Mouse (Mus musculus) stomach, embryonic 16.5 days (tissue): Measurements from ENCODE around the gene Srarp. TPM values are rescaled to one million over a fixed set of nuclear protein-coding genes. Genes with fewer than 3 reads are reported as not detected.

Experiments used
- ATAC-seq: fragments of 200-750 bp; cut with Nextera tagmentation; 2 replicates; pipeline ENCODE4 v1.8.0; 2017; ENCODE audit warnings: moderate number of reproducible peaks, moderate TSS enrichment; ENCODE audit not compliant: insufficient read depth, low FRiP score
- H3K27ac ChIP-seq: fragments of 300-500 bp; sonication (generic); 2 replicates; pipeline ENCODE4 v1.5.1; 2014; ENCODE audit warnings: low read length
- H3K27me3 ChIP-seq: fragments of 300-500 bp; sonication (generic); 2 replicates; pipeline ENCODE4 v1.6.1; 2014; ENCODE audit warnings: low read length, control low read depth, mixed read lengths; ENCODE audit not compliant: control insufficient read depth, insufficient read depth
- H3K36me3 ChIP-seq: fragments of 300-500 bp; sonication (generic); 2 replicates; pipeline ENCODE4 v1.6.1; 2014; ENCODE audit warnings: low read length; ENCODE audit not compliant: control insufficient read depth, insufficient read depth
- H3K4me1 ChIP-seq: fragments of 300-500 bp; sonication (generic); 2 replicates; pipeline ENCODE4 v1.6.1; 2014; ENCODE audit warnings: low read length, control low read depth, mixed read lengths; ENCODE audit not compliant: control insufficient read depth, insufficient read depth
- H3K4me2 ChIP-seq: fragments of 300-500 bp; sonication (generic); 2 replicates; pipeline ENCODE4 v1.6.1; 2014; ENCODE audit warnings: low read depth, low read length, mixed read lengths
- H3K4me3 ChIP-seq: fragments of 300-500 bp; sonication (generic); replicated peaks from 2 replicates; pipeline ENCODE4 v1.5.1; 2014; ENCODE audit warnings: mild to moderate bottlenecking, low read length
- H3K9ac ChIP-seq: fragments of 300-500 bp; sonication (generic); 2 replicates; pipeline ENCODE4 v1.6.1; 2014; ENCODE audit warnings: low read length
- H3K9me3 ChIP-seq: fragments of 300-500 bp; sonication (generic); replicated peaks from 2 replicates; pipeline ENCODE4 v1.6.1; 2016; ENCODE audit warnings: low read length, control low read depth; ENCODE audit not compliant: control insufficient read depth
- WGBS: fragments of 180-500 bp; shearing (Covaris S2); extraction: QIAGEN DNeasy Blood & Tissue Kit; methylation state at CpG from one replicate; pipeline ENCODE4 v1.1.7; 2014; 5-methylcytosine and 5-hydroxymethylcytosine counted together
- polyA plus RNA-seq: library from polyadenylated mRNA; unstranded; fragments of >200 nt; fragmentation: Nextera tagmentation; extraction: Ambion mirVana; gene quantifications from 2 replicates; pipeline ENCODE4 v1.2.1, GENCODE M21; 2015

The Srarp gene
- polyA plus RNA-seq, 1 experiment from 2014 or later: not detected

GRCm38 (mm10) chr4:141454581-141455350 lies 18.9 kb upstream of the Srarp start:
- Histone ChIP-seq H3K4me1 (peaks cover 26% of the 10 kb centered on the region), H3K27me3 (no peaks in the 10 kb centered on the region), H3K4me2 (no peak overlapping the region), H3K4me3 (no peak overlapping the region), H3K9me3 (no peaks in the 10 kb centered on the region), H3K9ac (peak overlapping the region; percentile 47; the same call in 1 of the 2 replicates), H3K27ac (peak overlapping the region; percentile 76), H3K36me3 (no peaks in the 10 kb centered on the region; the same call in 1 of the 2 replicates)
- 56% methylated on average over 14 of the region's 14 CpGs for WGBS
- ATAC-seq: no peak

- WGBS: 89% methylated on average over 9 of the region's 9 CpGs
- Histone ChIP-seq H3K4me1 (peaks cover 17% of the 10 kb centered on the region), H3K4me3 (no peak overlapping the region), H3K27me3 (no peaks in the 10 kb centered on the region), H3K27ac (no peak overlapping the region), H3K9ac (no peak overlapping the region), H3K4me2 (no peak overlapping the region), H3K9me3 (no peaks in the 10 kb centered on the region), H3K36me3 (no peaks in the 10 kb centered on the region; the same call in 1 of the 2 replicates)
- no peak for ATAC-seq
Measured at GRCm38 (mm10) chr4:141451916-141452450, 16.1 kb upstream of the Srarp start.

GRCm38 (mm10) chr4:141451251-141451650 lies 15.3 kb upstream of the Srarp start:
- WGBS: 77% methylated on average over 2 of the region's 2 CpGs
- no peak overlapping the region for H3K4me2 ChIP-seq
- ATAC-seq: no peak
- no peaks in the 10 kb centered on the region; the same call in 1 of the 2 replicates for H3K36me3 ChIP-seq
- H3K9ac ChIP-seq: no peak overlapping the region
- H3K27me3 ChIP-seq: no peaks in the 10 kb centered on the region
- H3K4me3 ChIP-seq: no peak overlapping the region
- H3K27ac ChIP-seq: no peak overlapping the region
- peaks cover 17% of the 10 kb centered on the region for H3K4me1 ChIP-seq
- H3K9me3 ChIP-seq: no peaks in the 10 kb centered on the region

- Histone ChIP-seq H3K9me3 (no peaks in the 10 kb centered on the region), H3K36me3 (no peaks in the 10 kb centered on the region), H3K4me1 (peaks cover 12% of the 10 kb centered on the region), H3K4me3 (0 out of 2 replicates have a peak overlapping the region, but pooled peaks have one; percentile 97), H3K27ac (peak overlapping the region; percentile 20; the same call in 1 of the 2 replicates), H3K9ac (peak overlapping the region; percentile 96), H3K27me3 (no peaks in the 10 kb centered on the region), H3K4me2 (no peak overlapping the region)
- WGBS: 64% methylated on average over 7 of the region's 7 CpGs
- ATAC-seq: no peak
Measured at GRCm38 (mm10) chr4:141446211-141446610, 10.3 kb upstream of the Srarp start.

DNA sequence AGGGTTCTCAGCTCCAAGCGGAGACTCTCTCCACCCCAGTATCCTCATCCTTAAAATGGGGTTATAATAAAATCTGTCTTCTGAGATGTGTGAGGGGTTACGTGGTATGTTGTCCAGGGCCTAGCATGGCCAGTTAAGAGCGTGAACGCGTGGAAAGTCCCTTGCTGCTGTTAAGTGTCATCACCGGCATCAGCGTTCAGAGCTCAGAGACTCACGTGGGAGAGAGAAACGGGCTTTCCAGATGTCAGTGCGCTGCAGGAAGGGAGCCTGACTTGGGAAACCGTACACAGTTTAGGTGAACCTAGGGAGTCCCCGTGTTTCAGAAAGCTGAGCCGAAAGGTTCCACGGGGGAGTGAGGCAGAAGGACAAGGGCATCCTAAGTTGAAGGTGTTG lies 9.4 kb upstream of the Srarp start:
- H3K9me3 ChIP-seq: no peaks in the 10 kb centered on the region
- no peaks in the 10 kb centered on the region for H3K36me3 ChIP-seq
- ATAC-seq: no peak
- peak overlapping the region; percentile 96 for H3K9ac ChIP-seq
- peak overlapping the region; percentile 97 for H3K4me3 ChIP-seq
- H3K27me3 ChIP-seq: no peaks in the 10 kb centered on the region
- WGBS: 10% methylated on average over 14 of the region's 14 CpGs
- H3K27ac ChIP-seq: peak overlapping the region; percentile 72; the same call in 1 of the 2 replicates
- peaks cover 12% of the 10 kb centered on the region for H3K4me1 ChIP-seq
- H3K4me2 ChIP-seq: peak overlapping the region; percentile 81

- peak within 1 kb of the TSS; percentile 97 for H3K4me3 ChIP-seq
- H3K4me2 ChIP-seq: peak within 1 kb of the TSS; percentile 81
- peak within 1 kb of the TSS; percentile 72 for H3K27ac ChIP-seq
- WGBS: under 1% methylated on average over 76 of the region's 102 CpGs
- peak; percentile 91 for ATAC-seq
- H3K36me3 ChIP-seq: no peaks in the 10 kb centered on the region
- no peaks in the 10 kb centered on the region for H3K9me3 ChIP-seq
- peak within 1 kb of the TSS; percentile 96 for H3K9ac ChIP-seq
- H3K27me3 ChIP-seq: no peaks in the 10 kb centered on the region
- peaks cover 12% of the 10 kb centered on the region for H3K4me1 ChIP-seq
Measured at GRCm38 (mm10) chr4:141444451-141445327, 8.8 kb upstream of the Srarp start, which contains the start of gene Zbtb17. Gene Zbtb17 (plus strand): TSS chr4:141444654.

- WGBS: 40% methylated on average over 11 of the region's 11 CpGs
- no peaks in the 10 kb centered on the region for H3K27me3 ChIP-seq
Measured at GRCm38 (mm10) chr4:141443641-141444429, 7.9 kb upstream of the Srarp start.

DNA sequence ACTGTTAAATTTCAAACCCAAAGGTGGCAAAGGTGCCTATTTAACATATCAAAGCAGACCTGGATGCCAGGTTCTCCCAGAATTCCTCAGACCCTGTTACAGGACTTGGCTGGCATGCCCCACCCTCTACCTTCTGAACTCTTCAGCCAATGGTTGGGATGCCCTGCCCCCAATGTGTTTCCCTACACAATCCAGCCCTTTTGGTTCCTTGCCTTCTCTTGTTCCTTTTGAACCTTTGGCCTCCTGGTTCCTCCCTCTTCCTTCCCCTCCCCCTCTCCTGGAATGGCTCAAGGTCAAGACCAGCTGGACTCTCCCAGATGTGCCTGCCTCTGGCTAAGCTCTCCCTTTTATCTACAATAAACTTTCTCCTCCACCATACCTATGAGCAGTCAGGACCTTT lies 5.0 kb upstream of the Srarp start:
- H3K9me3 ChIP-seq: no peaks in the 10 kb centered on the region
- H3K27ac ChIP-seq: no peak overlapping the region
- H3K36me3 ChIP-seq: no peaks in the 10 kb centered on the region
- no peaks in the 10 kb centered on the region for H3K27me3 ChIP-seq
- H3K4me1 ChIP-seq: peaks cover 7% of the 10 kb centered on the region
- ATAC-seq: no peak
- no peak overlapping the region for H3K4me2 ChIP-seq
- H3K9ac ChIP-seq: no peak overlapping the region
- no peak overlapping the region for H3K4me3 ChIP-seq

More at GRCm38 (mm10) chr4:141443641-141444429, 7.9 kb upstream of the Srarp start:
- ATAC-seq: no peak
- peak overlapping the region; percentile 96 for H3K9ac ChIP-seq
- H3K9me3 ChIP-seq: no peaks in the 10 kb centered on the region
- H3K4me1 ChIP-seq: peaks cover 12% of the 10 kb centered on the region
- H3K36me3 ChIP-seq: no peaks in the 10 kb centered on the region
- peak overlapping the region; percentile 97 for H3K4me3 ChIP-seq
- H3K4me2 ChIP-seq: peak overlapping the region; percentile 62
- 0 out of 2 replicates have a peak overlapping the region, but pooled peaks have one; percentile 26 for H3K27ac ChIP-seq
